Mouse (Mus musculus): Measurements from ENCODE around the gene Gm35549. TPM values are rescaled to one million over a fixed set of nuclear protein-coding genes. Genes with fewer than 3 reads are reported as not detected.

Gene Gm35549
- polyA plus RNA-seq, 1 experiment from 2014 or later: 0.63 TPM

DNA sequence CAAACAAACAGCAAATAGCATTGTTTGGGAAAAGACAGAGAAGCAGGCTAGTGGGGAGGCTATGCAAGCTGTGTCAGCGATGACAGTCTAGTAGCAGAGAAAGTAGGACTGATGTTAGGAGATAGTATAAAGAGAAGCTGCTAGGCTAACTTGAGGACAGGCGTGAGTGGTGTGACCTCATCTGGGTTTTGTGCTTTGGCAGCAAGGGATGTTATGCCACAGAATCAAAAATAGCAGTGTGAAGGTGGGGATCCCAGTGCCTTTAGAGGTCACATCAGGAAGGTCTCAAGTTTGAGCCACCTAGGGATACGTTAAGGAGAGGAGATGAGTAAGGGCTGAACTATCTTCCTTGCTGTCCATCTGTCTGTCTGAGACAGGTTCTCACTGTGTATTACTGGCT, 33.6 kb downstream of the Gm35549 start:
- Histone ChIP-seq H3K27ac (ENCODE audit: low read depth, low read length) (no peak overlapping the region), H3K9ac (ENCODE audit: low read depth, low read length) (no peak overlapping the region), H3K4me1 (ENCODE audit: control insufficient read depth, insufficient read depth, low read depth, low read length) (no peaks in the 10 kb centered on the region; the same call in 1 of the 2 replicates), H3K4me2 (ENCODE audit: low read length) (no peak overlapping the region), H3K36me3 (ENCODE audit: control insufficient read depth, insufficient read depth, low read length) (peaks cover 19% of the 10 kb centered on the region), H3K9me3 (ENCODE audit: control insufficient read depth, low read length) (no peaks in the 10 kb centered on the region), H3K27me3 (replicated peaks; ENCODE audit: control insufficient read depth, insufficient read depth, low read length) (no peaks in the 10 kb centered on the region), H3K4me3 (ENCODE audit: low read length) (no peak overlapping the region)
- ATAC-seq: no peak
- WGBS: 97% methylated on average over 3 of the region's 3 CpGs

DNA sequence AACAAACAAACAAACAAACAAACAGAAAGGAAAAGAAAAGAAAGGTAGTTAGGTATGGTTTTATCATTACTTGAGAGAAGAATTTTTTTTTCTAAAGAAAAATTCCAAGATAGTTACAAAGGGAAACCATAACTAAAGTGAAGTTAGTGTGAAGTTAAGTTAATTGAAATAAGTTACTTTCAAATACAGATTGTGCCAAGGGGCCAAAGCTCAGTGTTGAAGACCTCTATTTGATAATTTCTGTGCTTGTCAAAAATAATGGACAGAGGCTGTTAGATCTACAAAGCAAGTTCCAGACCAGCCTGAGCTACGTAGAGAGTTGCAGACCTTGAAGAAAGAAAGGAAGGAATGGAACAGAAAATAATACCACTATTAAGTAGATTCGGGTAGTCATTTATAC, 36.6 kb downstream of the Gm35549 start:
- 95% methylated on average over 2 of the region's 2 CpGs for WGBS
- Histone ChIP-seq H3K9me3 (ENCODE audit: control insufficient read depth, low read length) (no peaks in the 10 kb centered on the region), H3K36me3 (ENCODE audit: control insufficient read depth, insufficient read depth, low read length) (peaks cover 12% of the 10 kb centered on the region), H3K4me3 (ENCODE audit: low read length) (no peak overlapping the region), H3K4me2 (ENCODE audit: low read length) (no peak overlapping the region), H3K4me1 (ENCODE audit: control insufficient read depth, insufficient read depth, low read depth, low read length) (no peaks in the 10 kb centered on the region; the same call in 1 of the 2 replicates), H3K27ac (ENCODE audit: low read depth, low read length) (no peak overlapping the region), H3K9ac (ENCODE audit: low read depth, low read length) (no peak overlapping the region), H3K27me3 (replicated peaks; ENCODE audit: control insufficient read depth, insufficient read depth, low read length) (no peaks in the 10 kb centered on the region)
- no peak for ATAC-seq

DNA sequence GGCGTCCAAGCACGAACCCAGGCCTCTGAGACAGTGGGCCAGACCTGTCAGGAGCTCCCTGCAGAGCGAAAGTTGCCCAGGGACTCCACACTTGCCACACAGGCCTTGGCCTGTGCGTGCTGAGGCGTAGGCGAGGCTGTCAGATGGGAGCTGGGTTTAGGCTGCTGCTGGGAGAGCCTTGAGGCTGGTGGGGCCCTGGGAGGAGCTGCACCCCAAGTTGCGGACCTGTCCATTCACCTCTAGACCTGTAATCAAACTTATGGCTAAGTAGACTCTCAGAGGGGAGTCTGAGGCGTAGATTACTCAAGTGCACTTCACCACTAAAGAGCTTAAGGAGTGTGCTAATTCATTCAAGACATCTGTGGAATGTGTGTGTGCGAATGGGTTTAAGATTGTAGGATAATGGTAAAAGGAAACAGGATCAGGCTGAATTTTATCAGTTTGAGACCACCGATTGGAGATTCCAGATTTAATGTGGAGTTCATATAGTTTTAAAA, 37.9 kb downstream of the Gm35549 start:
- WGBS: 17% methylated on average over 10 of the region's 10 CpGs
- Histone ChIP-seq H3K36me3 (ENCODE audit: control insufficient read depth, insufficient read depth, low read length) (peaks cover 10% of the 10 kb centered on the region; the same call in 1 of the 2 replicates), H3K27ac (ENCODE audit: low read depth, low read length) (peak overlapping the region; percentile 97), H3K9ac (ENCODE audit: low read depth, low read length) (peak overlapping the region; percentile 95), H3K4me2 (ENCODE audit: low read length) (peak overlapping the region; percentile 84), H3K4me3 (ENCODE audit: low read length) (peak overlapping the region; percentile 84), H3K4me1 (ENCODE audit: control insufficient read depth, insufficient read depth, low read depth, low read length) (no peaks in the 10 kb centered on the region; the same call in 1 of the 2 replicates), H3K9me3 (ENCODE audit: control insufficient read depth, low read length) (no peaks in the 10 kb centered on the region), H3K27me3 (replicated peaks; ENCODE audit: control insufficient read depth, insufficient read depth, low read length) (no peaks in the 10 kb centered on the region)
- no peak for ATAC-seq

DNA sequence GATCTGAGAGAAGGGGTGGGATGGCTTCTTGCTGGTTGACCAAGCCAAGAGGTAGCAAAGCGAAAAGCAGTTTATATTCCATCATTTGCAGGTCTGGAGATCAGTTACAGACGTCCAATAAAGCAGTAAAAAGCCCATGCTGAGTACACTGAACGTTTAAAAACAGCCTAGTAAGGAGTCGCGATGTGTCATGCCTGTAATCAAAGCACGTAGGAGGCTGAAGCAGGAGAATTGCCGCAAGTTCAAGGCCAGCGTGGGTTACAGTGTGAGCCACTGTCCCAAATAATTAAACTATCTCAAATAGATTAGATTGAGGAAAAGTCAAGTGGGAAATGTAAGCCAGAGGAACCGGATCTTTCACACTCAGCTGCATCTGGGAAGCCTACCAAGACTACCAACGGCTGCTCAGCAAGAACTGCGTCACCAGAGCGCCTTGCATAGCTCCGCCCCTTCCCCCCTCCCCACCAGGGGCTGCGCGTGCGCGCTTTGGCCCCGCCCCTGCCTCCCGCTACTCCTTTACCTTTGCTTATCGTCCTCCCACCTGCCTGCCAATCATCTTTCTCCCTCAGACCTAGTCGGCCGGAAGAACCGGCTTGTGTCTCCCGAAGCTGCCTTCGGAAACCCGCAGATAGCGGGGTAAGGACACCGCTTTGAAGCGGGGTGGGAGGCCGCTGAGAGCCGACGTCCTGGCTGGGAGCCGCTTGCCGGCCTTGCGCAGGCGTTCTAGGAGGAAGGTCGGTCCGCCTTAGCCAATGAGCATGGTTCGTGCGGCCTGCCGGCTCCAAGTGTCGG, 38.6 kb downstream of the Gm35549 start, which contains the start of gene Tcaim:
TSS of gene Tcaim (plus strand) at position 487 of the 792 bp plus-strand sequence.
- ATAC-seq: peak; percentile 99
- Histone ChIP-seq H3K27ac (ENCODE audit: low read depth, low read length) (peak within 1 kb of the TSS; percentile 97), H3K4me1 (ENCODE audit: control insufficient read depth, insufficient read depth, low read depth, low read length) (no peaks in the 10 kb centered on the region; the same call in 1 of the 2 replicates), H3K9me3 (ENCODE audit: control insufficient read depth, low read length) (no peaks in the 10 kb centered on the region), H3K9ac (ENCODE audit: low read depth, low read length) (peak within 1 kb of the TSS; percentile 95), H3K4me2 (ENCODE audit: low read length) (peak within 1 kb of the TSS; percentile 84), H3K27me3 (replicated peaks; ENCODE audit: control insufficient read depth, insufficient read depth, low read length) (no peaks in the 10 kb centered on the region), H3K4me3 (ENCODE audit: low read length) (peak within 1 kb of the TSS; percentile 84), H3K36me3 (ENCODE audit: control insufficient read depth, insufficient read depth, low read length) (peaks cover 10% of the 10 kb centered on the region; the same call in 1 of the 2 replicates)
- 7% methylated on average over 40 of the region's 42 CpGs for WGBS

DNA sequence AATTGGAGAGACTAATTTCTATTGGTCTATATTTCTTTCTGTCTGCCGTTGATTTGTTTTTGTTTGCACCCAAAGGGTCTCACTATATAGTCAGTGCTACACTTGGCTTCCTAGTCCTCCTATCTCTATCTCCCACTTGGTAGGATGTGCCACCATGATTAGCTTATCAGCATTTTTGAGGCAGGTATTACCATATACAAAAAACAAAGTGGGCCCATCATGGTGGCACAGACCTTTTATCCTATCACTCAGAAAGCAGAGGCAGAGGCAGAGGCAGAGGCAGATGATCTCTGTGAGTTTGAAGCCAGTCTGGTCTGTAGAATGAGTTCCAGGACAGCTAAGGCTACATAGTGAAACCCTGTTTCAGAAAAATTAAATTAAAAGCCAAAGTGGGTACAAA, 57.3 kb downstream of the Gm35549 start:
- no peaks in the 10 kb centered on the region for H3K36me3 ChIP-seq (ENCODE audit: control insufficient read depth, insufficient read depth, low read length)
- ATAC-seq: no peak
- H3K4me3 ChIP-seq (ENCODE audit: low read length): no peak overlapping the region
- H3K4me2 ChIP-seq (ENCODE audit: low read length): no peak overlapping the region
- H3K9ac ChIP-seq (ENCODE audit: low read depth, low read length): no peak overlapping the region
- no peaks in the 10 kb centered on the region for H3K4me1 ChIP-seq (ENCODE audit: control insufficient read depth, insufficient read depth, low read depth, low read length)
- WGBS: 98% methylated on average over 1 of the region's 1 CpGs
- H3K27ac ChIP-seq (ENCODE audit: low read depth, low read length): no peak overlapping the region
- no peaks in the 10 kb centered on the region for H3K27me3 ChIP-seq (replicated peaks; ENCODE audit: control insufficient read depth, insufficient read depth, low read length)
- no peaks in the 10 kb centered on the region for H3K9me3 ChIP-seq (ENCODE audit: control insufficient read depth, low read length)

DNA sequence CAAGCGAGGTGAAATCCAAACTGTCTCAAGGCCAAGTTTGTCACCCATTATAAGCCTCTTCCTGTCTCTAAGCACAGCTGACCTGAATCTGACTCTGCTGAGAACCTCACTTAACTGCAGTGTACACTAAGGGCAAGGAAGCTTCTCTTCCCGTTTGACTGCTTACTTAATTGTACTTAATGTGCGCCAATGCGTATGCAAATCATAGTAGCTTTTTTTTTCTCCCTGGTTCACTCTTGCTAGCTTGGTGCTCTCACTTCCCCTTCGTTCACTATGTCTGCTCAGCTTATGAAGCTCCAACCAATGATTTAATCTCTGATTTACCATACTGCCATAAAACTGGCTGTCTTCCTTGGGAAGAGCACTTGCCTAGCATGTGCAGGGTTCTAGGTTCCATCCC, 58.6 kb downstream of the Gm35549 start:
- Histone ChIP-seq H3K4me2 (ENCODE audit: low read length) (no peak overlapping the region), H3K36me3 (ENCODE audit: control insufficient read depth, insufficient read depth, low read length) (no peaks in the 10 kb centered on the region), H3K9ac (ENCODE audit: low read depth, low read length) (no peak overlapping the region), H3K4me1 (ENCODE audit: control insufficient read depth, insufficient read depth, low read depth, low read length) (no peaks in the 10 kb centered on the region), H3K27ac (ENCODE audit: low read depth, low read length) (no peak overlapping the region), H3K4me3 (ENCODE audit: low read length) (no peak overlapping the region), H3K27me3 (replicated peaks; ENCODE audit: control insufficient read depth, insufficient read depth, low read length) (no peaks in the 10 kb centered on the region), H3K9me3 (ENCODE audit: control insufficient read depth, low read length) (no peaks in the 10 kb centered on the region)
- no peak for ATAC-seq
- WGBS: 75% methylated on average over 5 of the region's 5 CpGs

Other genes with a start within 250 kb of the Gm35549 start
- not detected in 2 replicates for gene Topaz1, start 96.7 kb downstream of the Gm35549 start, polyA plus RNA-seq (2015; fragmentation: Nextera tagmentation; extraction: Ambion mirVana)
- 9.3 and 9.8 TPM in 2 replicates for gene Tcaim, start 38.5 kb downstream of the Gm35549 start, polyA plus RNA-seq (2015; fragmentation: Nextera tagmentation; extraction: Ambion mirVana)
- 88.3 and 102 TPM in 2 replicates for gene Zfp445, start 22.0 kb upstream of the Gm35549 start, polyA plus RNA-seq (2015; fragmentation: Nextera tagmentation; extraction: Ambion mirVana)
- 3.9 and 4.5 TPM in 2 replicates for gene Zkscan7, start 41.6 kb upstream of the Gm35549 start, polyA plus RNA-seq (2015; fragmentation: Nextera tagmentation; extraction: Ambion mirVana)
- 14.4 and 18.0 TPM in 2 replicates for gene Zfp105, start 79.0 kb upstream of the Gm35549 start, polyA plus RNA-seq (2015; fragmentation: Nextera tagmentation; extraction: Ambion mirVana)
- gene 1110059G10Rik, start 107.0 kb upstream of the Gm35549 start, polyA plus RNA-seq (2015; fragmentation: Nextera tagmentation; extraction: Ambion mirVana): 24.8 and 25.0 TPM in 2 replicates
- gene Kif15, start 107.0 kb upstream of the Gm35549 start, polyA plus RNA-seq (2015; fragmentation: Nextera tagmentation; extraction: Ambion mirVana): 8.2 and 10.7 TPM in 2 replicates
- 30.0 and 31.2 TPM in 2 replicates for gene Tmem42, start 177.3 kb upstream of the Gm35549 start, polyA plus RNA-seq (2015; fragmentation: Nextera tagmentation; extraction: Ambion mirVana)
- 0.61 and 0.81 TPM in 2 replicates for gene Tgm4, start 190.7 kb upstream of the Gm35549 start, polyA plus RNA-seq (2015; fragmentation: Nextera tagmentation; extraction: Ambion mirVana)